Mouse (Mus musculus) spleen, embryonic (tissue): Measurements from ENCODE around the gene Maco1.

Source experiments
- CTCF ChIA-PET: fragments of 350-600 bp; sonication (Branson Sonifier 250); formaldehyde crosslinking; loops from one replicate; lab custom pipeline; 2022; lab: Charles Lee

The Maco1 gene

GRCm38 (mm10) chr4:134753516-134754261 lies 99.5 kb downstream of the Maco1 start:
- CTCF ChIA-PET = no interaction called here

GRCm38 (mm10) chr4:134752911-134753426 lies 100.2 kb downstream of the Maco1 start:
- CTCF ChIA-PET = interaction anchor here (1.0 kb wide), 1 partner anchor 16 kb away, joined by 3 read pairs; no protein-coding TSS in a partner anchor
